Mouse (Mus musculus) hindlimb bud, embryonic 11.5 days (tissue): Measurements from ENCODE around the gene Pex26.

Experiments used
- DNase-seq: peaks from one replicate; pipeline ENCODE4 v3.0.0-alpha.2; 2012; ENCODE audit warnings: low read depth, low spot score; ENCODE audit errors: extremely low spot score

The Pex26 gene

GRCm38 (mm10) chr6:121183414-121184173 is at the start of gene Pex26:
Pex26 (plus strand) TSS chr6:121183667.
- DNase-seq = peak; percentile 77

- no peak for DNase-seq
Measured at GRCm38 (mm10) chr6:121134249-121134648, 49.2 kb upstream of the Pex26 start.

- no peak for DNase-seq
Measured at GRCm38 (mm10) chr6:121134884-121135283, 48.6 kb upstream of the Pex26 start.

GRCm38 (mm10) chr6:121137222-121137621 is 46.2 kb upstream of the Pex26 start:
- no peak for DNase-seq

DNA sequence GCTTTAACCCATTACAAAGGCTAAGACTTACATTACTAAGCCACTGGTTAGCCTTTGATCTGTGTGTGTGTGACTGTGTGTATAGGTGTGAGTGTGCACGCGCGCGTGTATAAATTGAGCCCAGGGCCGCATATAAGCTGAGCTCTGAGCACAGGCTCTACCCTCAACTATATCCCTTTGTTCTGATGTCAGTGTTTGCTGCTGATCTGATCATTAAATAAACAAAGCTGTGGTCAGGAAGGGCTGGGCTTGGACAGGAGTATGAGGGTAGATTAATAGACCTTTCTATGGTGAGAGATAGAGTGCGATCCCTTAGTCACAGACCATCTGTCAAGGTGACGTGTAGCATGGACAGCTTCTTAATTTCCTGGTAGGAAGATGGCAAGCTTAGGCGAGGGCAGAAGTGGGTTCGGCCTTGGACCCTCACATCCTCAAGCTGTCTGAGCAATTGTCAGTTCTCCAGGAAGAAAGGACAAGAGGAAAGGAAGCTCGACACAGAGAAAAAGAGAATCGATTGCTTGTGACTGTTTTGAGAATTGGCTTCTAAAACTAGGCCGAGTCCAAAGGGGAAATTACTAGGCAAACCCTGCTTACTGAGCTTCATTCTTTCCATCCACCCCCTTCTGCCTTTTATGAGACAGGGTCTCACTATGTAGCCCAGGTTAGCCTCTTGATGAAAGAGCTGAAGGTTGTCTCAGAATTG is 45.0 kb upstream of the Pex26 start:
- no peak for DNase-seq

- DNase-seq = no peak
Measured at GRCm38 (mm10) chr6:121139271-121139670, 44.2 kb upstream of the Pex26 start.

GRCm38 (mm10) chr6:121142298-121142697 is 41.2 kb upstream of the Pex26 start:
- no peak for DNase-seq

DNA sequence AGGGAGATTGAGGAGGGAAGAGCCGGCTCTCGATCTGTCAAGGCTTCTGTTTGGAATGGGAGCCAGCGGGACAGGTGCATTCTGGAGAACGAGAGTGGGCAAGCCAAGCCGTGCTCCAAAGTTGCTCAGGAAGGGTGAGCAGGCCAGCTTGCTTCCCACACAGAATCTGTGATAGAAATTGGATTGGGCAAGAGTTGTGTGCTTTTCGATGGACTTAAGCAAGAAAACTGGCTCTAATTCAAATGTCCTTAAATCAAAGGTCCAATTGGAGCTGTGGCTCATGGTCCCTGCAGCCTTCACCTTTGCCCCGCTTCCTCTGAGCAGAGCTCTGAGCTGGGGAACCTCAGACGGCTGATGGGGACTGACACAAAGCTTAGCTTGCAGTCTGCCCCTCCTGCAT is 40.0 kb upstream of the Pex26 start:
- no peak for DNase-seq

- DNase-seq = no peak
Measured at GRCm38 (mm10) chr6:121144066-121144465, 39.4 kb upstream of the Pex26 start.

- DNase-seq = no peak
Measured at GRCm38 (mm10) chr6:121145010-121145604, 38.4 kb upstream of the Pex26 start.

- DNase-seq = no peak
Measured at GRCm38 (mm10) chr6:121145906-121146305, 37.6 kb upstream of the Pex26 start.

DNA sequence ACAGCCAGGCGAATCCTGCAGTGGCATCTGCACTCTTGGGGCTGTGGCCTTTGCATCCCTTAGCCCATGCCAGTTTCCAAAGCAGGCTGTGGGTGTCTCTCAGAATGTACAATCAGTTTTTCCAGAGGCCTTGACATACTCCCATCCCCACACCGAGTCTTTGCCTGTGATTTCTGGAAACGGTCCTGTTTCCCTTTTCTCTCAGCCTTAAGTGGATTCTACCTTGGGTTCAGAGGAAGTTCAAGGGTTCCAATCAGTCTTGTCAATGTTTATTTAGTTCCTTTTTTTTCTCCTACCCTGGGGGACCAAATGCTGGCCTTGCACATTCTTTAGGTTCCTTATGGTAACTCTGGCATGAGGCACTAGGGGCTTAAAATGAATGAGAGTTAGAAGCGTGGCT is 36.7 kb upstream of the Pex26 start:
- DNase-seq = no peak

- DNase-seq = no peak
Measured at GRCm38 (mm10) chr6:121148360-121148759, 35.1 kb upstream of the Pex26 start.

- DNase-seq = no peak
Measured at GRCm38 (mm10) chr6:121149420-121149819, 34.0 kb upstream of the Pex26 start.

- DNase-seq = no peak
Measured at GRCm38 (mm10) chr6:121150126-121150525, 33.3 kb upstream of the Pex26 start.

DNA sequence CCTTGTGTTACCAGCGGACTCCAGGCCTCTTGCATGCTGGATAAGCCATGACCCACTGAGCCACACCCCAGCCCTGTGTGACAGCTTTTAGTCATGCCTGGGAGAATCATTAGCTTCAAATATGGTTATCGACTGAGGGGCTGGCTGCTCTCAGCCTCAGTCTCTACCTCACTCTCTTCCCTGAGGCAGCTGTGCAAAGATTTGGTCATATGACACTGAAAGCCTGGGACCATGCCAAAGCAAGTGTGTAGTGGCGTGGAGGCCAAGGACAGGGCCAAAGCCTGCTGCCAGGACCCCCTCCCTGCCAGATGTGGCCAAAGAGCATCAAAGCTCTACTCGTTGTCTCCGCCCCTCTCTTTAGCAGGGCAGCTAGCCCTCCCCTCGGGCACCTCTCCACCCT is 31.7 kb upstream of the Pex26 start:
- no peak for DNase-seq

GRCm38 (mm10) chr6:121153177-121153576 is 30.3 kb upstream of the Pex26 start:
- DNase-seq = no peak

DNA sequence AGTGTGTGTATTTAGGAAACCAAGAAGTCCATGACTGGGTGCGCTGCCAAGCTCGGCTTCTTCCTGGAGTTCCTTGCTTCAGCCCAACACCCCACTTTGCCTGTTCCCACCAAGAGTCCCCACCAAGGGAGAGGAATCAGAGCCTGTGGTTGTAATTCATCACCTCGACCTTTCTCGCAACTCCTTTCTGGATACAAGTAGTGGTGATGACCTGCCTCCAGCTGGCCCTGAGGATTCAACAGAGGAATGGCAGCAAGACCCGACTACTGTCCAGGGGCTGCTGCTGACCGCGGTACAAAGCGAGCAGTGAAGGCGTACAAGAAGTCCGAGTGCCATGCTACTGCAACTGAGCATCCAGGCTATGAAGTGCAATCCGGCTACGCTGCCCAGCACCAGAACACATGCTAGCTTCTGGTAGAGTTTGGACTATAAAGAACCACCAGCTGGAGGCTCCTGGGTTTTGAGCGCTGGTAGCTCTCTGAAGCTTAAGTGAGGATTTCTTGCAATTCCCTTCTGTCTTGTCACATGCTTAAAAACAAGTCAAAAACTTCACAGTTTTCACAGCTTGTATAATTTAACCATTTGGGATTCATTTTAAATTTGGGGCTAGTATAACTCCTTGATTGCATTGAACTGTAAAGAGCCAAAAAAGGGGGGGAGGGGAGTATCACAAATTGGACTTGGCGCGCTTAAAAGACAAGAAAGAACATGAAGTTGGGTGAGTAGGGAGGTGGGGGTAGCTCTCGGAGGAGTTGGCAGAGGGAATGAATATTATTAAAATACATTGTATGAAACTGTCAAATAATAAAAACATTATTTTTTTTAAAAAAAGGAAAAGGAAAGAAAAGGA is 28.8 kb upstream of the Pex26 start:
- no peak for DNase-seq

DNA sequence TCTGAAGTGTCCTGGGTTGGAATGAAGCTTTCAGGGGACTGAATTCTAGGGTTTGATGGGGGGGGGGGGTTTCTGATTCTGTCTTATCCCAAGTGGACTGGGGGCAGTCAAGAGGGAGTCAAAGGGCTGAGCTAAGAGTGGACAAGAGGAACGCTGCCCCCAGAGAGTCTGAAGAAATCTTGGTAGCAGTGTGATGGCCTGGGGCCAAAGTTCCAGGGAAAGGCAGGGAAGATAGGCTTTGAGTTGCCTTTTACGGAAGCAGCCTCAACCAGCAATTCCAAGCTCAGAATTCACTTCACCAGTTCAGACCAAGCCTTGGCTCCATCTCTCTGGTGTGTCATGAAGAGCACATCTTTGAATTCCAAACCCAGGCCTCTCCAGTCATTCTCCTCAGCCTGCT is 27.4 kb upstream of the Pex26 start:
- DNase-seq = no peak

GRCm38 (mm10) chr6:121159616-121160015 is 23.9 kb upstream of the Pex26 start:
- no peak for DNase-seq

GRCm38 (mm10) chr6:121160126-121160525 is 23.3 kb upstream of the Pex26 start:
- DNase-seq = no peak
